Mouse (Mus musculus) forebrain, postnatal 0 days (tissue): ENCODE measurements around the gene Camkv. TPM values are rescaled to one million over a fixed set of nuclear protein-coding genes. Genes with fewer than 3 reads are reported as not detected.

Experiments used
- ATAC-seq: fragments of 200-750 bp; cut with Nextera tagmentation; 2 replicates; pipeline ENCODE4 v1.8.0; 2017; ENCODE audit warnings: mild to moderate bottlenecking, moderate library complexity
- DNase-seq: peaks from one replicate; pipeline ENCODE4 v3.0.0-alpha.2; 2015
- H3K27ac ChIP-seq: fragments of 300-500 bp; sonication (generic); 2 replicates; pipeline ENCODE4 v1.5.1; 2014; ENCODE audit warnings: low read depth, mild to moderate bottlenecking, antibody characterized with exemption, low read length, moderate library complexity, mixed read lengths
- H3K27me3 ChIP-seq: fragments of 300-500 bp; sonication (generic); 2 replicates; pipeline ENCODE4 v1.6.1; 2014; ENCODE audit warnings: mild to moderate bottlenecking, low read length, mixed read lengths; ENCODE audit not compliant: insufficient read depth
- H3K36me3 ChIP-seq: fragments of 300-500 bp; sonication (generic); 2 replicates; pipeline ENCODE4 v1.6.1; 2014; ENCODE audit warnings: mild to moderate bottlenecking, moderate library complexity; ENCODE audit not compliant: insufficient read depth
- H3K4me1 ChIP-seq: fragments of 300-500 bp; sonication (generic); 2 replicates; pipeline ENCODE4 v1.6.1; 2014; ENCODE audit warnings: antibody characterized with exemption; ENCODE audit not compliant: insufficient read depth
- H3K4me2 ChIP-seq: fragments of 300-500 bp; sonication (generic); 2 replicates; pipeline ENCODE4 v1.6.1; 2014; ENCODE audit warnings: low read depth, mild to moderate bottlenecking, moderate library complexity
- H3K4me3 ChIP-seq: fragments of 300-500 bp; sonication (generic); 2 replicates; pipeline ENCODE4 v1.5.1; 2014; ENCODE audit warnings: low read depth, low read length, mixed read lengths
- H3K9ac ChIP-seq: fragments of 300-500 bp; sonication (generic); 2 replicates; pipeline ENCODE4 v1.6.1; 2014; ENCODE audit warnings: mild to moderate bottlenecking
- H3K9me3 ChIP-seq: fragments of 300-500 bp; sonication (generic); 2 replicates; pipeline ENCODE4 v1.6.1; 2016; ENCODE audit warnings: low read length
- CTCF ChIP-seq: sonication (generic); IDR thresholded peaks from 2 replicates; pipeline ENCODE4 v1.5.1; 2016; ENCODE audit warnings: antibody characterized with exemption, control low read depth, low read depth
- WGBS: fragments of 180-500 bp; shearing (Covaris S2); extraction: QIAGEN DNeasy Blood & Tissue Kit; methylation state at CpG from one replicate; pipeline ENCODE4 v1.1.7; 2014; 5-methylcytosine and 5-hydroxymethylcytosine counted together
- polyA plus RNA-seq: library from polyadenylated mRNA; unstranded; fragments of >200 nt; fragmentation: Nextera tagmentation; extraction: Ambion mirVana; gene quantifications from 2 replicates; pipeline ENCODE4 v1.2.1, GENCODE M21; 2015
- total RNA-seq: library from RNA; depleted of rRNA; stranded (reverse); fragments of >200 nt; gene quantifications from 2 replicates; pipeline ENCODE4 v1.2.3, GENCODE M21; 2014

Gene Camkv
- total and polyA plus RNA-seq, 2 experiments from 2014 or later = 197 to 228 TPM

- 0 out of 2 replicates have a peak overlapping the region, but pooled peaks have one; percentile 8 for H3K4me3 ChIP-seq
- peaks cover 13% of the 10 kb centered on the region for H3K36me3 ChIP-seq
- H3K27me3 ChIP-seq = no peaks in the 10 kb centered on the region
- WGBS = 30% methylated on average over 5 of the region's 5 CpGs
- no peaks in the 10 kb centered on the region for H3K9me3 ChIP-seq
- peak overlapping the region; percentile 84 for H3K27ac ChIP-seq
- DNase-seq (peak; percentile 78), ATAC-seq (peak; percentile 84)
- H3K4me2 ChIP-seq = peak overlapping the region; percentile 37
- TF ChIP-seq CTCF = peak; percentile 77
- H3K4me1 ChIP-seq = peaks cover 17% of the 10 kb centered on the region
- peak overlapping the region; percentile 37; the same call in 1 of the 2 replicates for H3K9ac ChIP-seq
Observed at GRCm38 (mm10) chr9:107961881-107962280, 26.4 kb downstream of the Camkv start.

DNA sequence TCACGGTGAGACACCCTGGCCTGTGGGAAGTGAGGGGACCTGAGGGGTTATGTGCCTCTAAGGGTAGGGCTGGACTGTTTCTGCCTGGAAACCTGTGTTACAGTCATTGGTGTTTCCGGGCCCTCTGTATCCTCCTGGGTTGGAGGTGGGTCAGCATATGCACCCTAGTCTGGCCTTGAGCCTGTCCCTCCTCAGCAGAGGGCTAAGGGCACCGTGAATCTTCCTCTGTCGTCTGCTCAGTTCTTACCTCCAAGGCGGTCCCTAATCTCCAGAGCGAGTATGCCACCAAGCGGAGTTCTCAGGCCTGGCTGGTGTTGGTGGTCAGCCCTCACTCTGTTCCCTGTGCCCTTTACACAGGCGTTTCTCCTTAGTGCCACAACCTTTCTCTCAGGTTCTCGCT lies 27.4 kb downstream of the Camkv start:
- 95% methylated on average over 9 of the region's 9 CpGs for whole genome bisulfite sequencing
- no peak overlapping the region for H3K27ac ChIP-seq
- H3K4me2 ChIP-seq = no peak overlapping the region
- H3K4me3 ChIP-seq = no peak overlapping the region
- no peaks in the 10 kb centered on the region for H3K27me3 ChIP-seq
- peaks cover 17% of the 10 kb centered on the region for H3K4me1 ChIP-seq
- TF ChIP-seq CTCF = no peak
- H3K9me3 ChIP-seq = no peaks in the 10 kb centered on the region
- peaks cover 10% of the 10 kb centered on the region for H3K36me3 ChIP-seq
- DNase-seq (no peak), ATAC-seq (no peak)
- no peak overlapping the region for H3K9ac ChIP-seq

DNA sequence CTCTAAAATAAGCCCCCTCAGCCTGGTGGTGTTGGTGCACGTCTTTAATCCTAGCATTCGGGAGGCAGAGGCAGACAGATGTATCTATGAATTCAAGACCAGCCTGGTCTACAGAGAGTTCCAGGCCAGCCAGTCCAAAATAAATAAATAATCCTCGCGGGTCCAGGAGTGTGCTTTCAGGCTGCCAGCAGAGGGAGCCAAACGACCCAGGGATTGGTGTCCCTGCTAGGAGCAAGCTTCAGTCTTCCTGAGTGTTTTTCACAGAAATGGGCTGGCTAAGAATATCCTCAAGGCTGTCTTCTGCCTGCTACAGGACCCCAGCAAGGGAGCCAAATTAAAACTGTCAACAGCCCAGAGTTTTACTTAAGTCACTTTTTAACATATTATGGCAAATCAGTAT lies 28.2 kb downstream of the Camkv start:
- Histone ChIP-seq H3K27me3 (no peaks in the 10 kb centered on the region), H3K36me3 (peaks cover 15% of the 10 kb centered on the region), H3K9me3 (no peaks in the 10 kb centered on the region), H3K4me1 (peaks cover 17% of the 10 kb centered on the region), H3K4me2 (no peak overlapping the region), H3K4me3 (no peak overlapping the region), H3K27ac (no peak overlapping the region), H3K9ac (no peak overlapping the region)
- peak; percentile 42 for ATAC-seq
- TF ChIP-seq CTCF = peak; percentile 90
- peak; percentile 86 for DNase-seq
- 27% methylated on average over 5 of the region's 5 CpGs for WGBS

DNA sequence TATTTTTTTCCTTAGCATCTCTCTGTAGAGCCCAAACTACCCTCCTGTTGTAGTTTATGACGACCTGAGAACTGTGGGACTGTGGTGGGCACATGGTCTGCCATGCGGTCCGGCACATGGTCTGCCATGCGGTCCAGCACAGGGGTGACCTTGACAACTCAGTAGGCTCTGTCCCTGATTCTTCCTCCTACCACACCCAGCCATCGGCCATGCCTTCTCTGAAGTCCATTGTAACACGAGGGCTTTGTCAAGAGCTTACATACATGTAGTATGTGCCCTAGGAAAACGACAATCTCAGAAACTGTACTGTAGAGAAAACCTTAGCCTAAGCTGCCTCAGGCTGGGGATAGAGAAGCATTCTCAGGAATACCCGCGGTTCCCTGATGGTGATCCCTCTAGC lies 29.2 kb downstream of the Camkv start:
- ATAC-seq (no peak), DNase-seq (no peak)
- H3K4me2 ChIP-seq = no peak overlapping the region
- H3K4me3 ChIP-seq = no peak overlapping the region
- peaks cover 17% of the 10 kb centered on the region for H3K4me1 ChIP-seq
- no peaks in the 10 kb centered on the region for H3K9me3 ChIP-seq
- no peak overlapping the region for H3K9ac ChIP-seq
- no peaks in the 10 kb centered on the region for H3K27me3 ChIP-seq
- WGBS = 93% methylated on average over 9 of the region's 9 CpGs
- no peak overlapping the region for H3K27ac ChIP-seq
- no peak for TF ChIP-seq CTCF
- peaks cover 14% of the 10 kb centered on the region for H3K36me3 ChIP-seq

DNA sequence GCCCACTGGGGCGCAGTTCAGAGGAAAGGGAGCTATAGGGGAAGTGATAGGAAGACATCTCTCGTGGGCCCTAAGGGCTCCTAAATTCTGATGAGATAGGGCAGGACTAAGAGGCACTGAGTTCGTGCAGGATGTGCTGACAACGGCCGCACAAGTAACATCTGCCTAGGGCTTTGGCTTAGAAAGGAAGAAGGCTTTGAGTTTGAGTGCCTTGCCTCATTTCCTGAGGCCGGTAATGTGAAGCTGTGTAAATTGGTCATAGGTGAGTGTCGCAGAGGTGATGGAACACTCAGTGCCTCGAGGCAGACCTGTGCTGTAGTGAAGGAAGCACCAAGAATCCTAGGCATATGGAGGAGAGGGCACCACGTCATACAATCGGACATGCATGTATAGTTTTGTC lies 31.2 kb downstream of the Camkv start:
- TF ChIP-seq CTCF = no peak
- Histone ChIP-seq H3K4me2 (no peak overlapping the region), H3K4me1 (peaks cover 4% of the 10 kb centered on the region; the same call in 1 of the 2 replicates), H3K9me3 (no peaks in the 10 kb centered on the region), H3K4me3 (no peak overlapping the region), H3K27me3 (no peaks in the 10 kb centered on the region), H3K36me3 (peaks cover 11% of the 10 kb centered on the region), H3K9ac (no peak overlapping the region), H3K27ac (no peak overlapping the region)
- no peak for ATAC-seq
- DNase-seq = no peak
- WGBS = 91% methylated on average over 10 of the region's 10 CpGs

DNA sequence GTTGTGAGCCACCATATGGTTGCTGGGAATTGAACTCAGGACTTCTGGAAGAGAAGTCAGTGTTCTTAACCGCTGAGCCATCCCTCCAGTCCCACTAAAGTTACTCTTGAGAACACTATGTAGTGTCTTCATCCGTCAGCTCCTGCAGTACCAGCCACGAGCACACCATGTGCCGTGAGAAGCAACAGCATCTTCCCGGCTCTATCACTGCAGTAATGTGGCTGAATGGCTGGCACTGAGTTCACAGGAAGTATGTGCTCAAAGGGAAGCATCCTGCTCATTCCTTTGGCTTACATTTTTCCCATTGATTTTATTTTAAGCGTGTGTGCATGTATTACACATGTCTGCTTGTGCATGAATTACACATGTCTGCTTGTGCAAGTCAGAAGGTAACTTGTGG lies 32.0 kb downstream of the Camkv start:
- TF ChIP-seq CTCF = no peak
- Histone ChIP-seq H3K9me3 (no peaks in the 10 kb centered on the region), H3K4me1 (no peaks in the 10 kb centered on the region), H3K9ac (no peak overlapping the region), H3K36me3 (peaks cover 16% of the 10 kb centered on the region), H3K4me2 (no peak overlapping the region), H3K27me3 (no peaks in the 10 kb centered on the region), H3K4me3 (no peak overlapping the region), H3K27ac (no peak overlapping the region)
- 86% methylated on average over 6 of the region's 6 CpGs for WGBS
- no peak for DNase-seq
- no peak for ATAC-seq

GRCm38 (mm10) chr9:107968531-107968930 lies 33.1 kb downstream of the Camkv start:
- Histone ChIP-seq H3K27me3 (no peaks in the 10 kb centered on the region), H3K9me3 (no peaks in the 10 kb centered on the region), H3K27ac (no peak overlapping the region), H3K4me1 (no peaks in the 10 kb centered on the region), H3K4me2 (no peak overlapping the region), H3K9ac (no peak overlapping the region), H3K36me3 (peaks cover 16% of the 10 kb centered on the region; the same call in 1 of the 2 replicates), H3K4me3 (no peak overlapping the region)
- 92% methylated on average over 7 of the region's 7 CpGs for WGBS
- no peak for DNase-seq
- no peak for ATAC-seq
- no peak for TF ChIP-seq CTCF
